Mouse (Mus musculus): ENCODE measurements around the gene Gpi1.
"Not testable (repeated sequence)": the region's sequence is repeated elsewhere in the genome, so short reads cannot be mapped to it uniquely, and the experiment has no call there.

The Gpi1 gene

DNA sequence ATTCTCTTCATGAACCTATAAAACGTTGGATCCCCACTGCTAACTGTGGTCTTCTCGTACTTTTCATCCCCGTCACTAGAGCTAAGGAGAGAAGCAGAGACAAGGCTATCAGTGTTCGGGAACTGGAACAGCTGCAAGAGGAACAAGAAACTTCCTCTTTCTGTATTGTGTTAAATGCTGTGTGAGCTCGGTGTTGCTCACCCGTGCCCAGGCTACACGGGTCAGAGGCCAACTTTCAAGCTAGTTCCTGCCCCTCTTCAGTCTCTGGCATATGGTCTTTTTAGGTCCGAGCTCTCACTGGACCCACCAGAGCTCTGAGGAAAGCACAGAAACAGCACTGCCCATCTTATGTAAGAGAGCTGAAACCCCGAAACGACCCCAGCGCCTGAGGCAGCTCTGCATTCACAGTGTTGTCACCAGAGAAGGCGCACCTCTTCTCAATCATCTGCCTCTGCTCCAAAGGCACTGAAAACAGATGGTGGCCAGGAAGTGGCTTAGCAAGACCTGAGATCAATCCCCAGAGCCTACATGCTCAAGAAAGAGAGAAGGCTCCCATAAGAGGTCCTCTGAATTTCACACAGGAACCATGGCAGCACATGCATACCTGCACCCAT lies 40.7 kb downstream of the Gpi1 start:
- no peak for DNase-seq (ENCODE audit: low read depth, low spot score)

- DNase-seq (ENCODE audit: low read depth, low spot score): no peak
Observed at GRCm38 (mm10) chr7:34183794-34184193, 46.3 kb downstream of the Gpi1 start.

DNA sequence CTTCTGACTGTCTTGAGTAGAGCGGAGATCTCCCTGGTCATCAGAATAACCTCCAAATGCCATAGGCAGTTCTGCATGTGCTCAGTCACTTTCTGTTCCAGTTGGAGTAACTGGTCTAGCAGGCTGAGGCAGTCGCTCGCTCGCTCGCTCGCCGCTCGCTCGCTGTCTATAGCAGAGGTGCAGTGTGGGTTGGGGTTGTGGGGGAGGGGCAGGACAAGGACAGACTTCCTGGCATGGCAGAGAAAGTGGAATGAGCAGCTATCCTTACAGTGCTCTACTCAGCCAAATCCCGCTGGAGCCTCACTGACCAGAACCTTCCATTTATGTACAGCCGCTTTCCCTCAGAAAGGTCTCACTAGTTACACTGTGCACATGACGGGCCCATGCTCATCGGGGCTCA lies 46.8 kb downstream of the Gpi1 start:
- no peak for DNase-seq (ENCODE audit: low read depth, low spot score)

- not testable (repeated sequence) for DNase-seq (ENCODE audit: low read depth, low spot score)
Observed at GRCm38 (mm10) chr7:34176241-34176640, 53.9 kb downstream of the Gpi1 start.

GRCm38 (mm10) chr7:34172251-34172650 lies 57.9 kb downstream of the Gpi1 start:
- DNase-seq (ENCODE audit: low read depth, low spot score): no peak

DNA sequence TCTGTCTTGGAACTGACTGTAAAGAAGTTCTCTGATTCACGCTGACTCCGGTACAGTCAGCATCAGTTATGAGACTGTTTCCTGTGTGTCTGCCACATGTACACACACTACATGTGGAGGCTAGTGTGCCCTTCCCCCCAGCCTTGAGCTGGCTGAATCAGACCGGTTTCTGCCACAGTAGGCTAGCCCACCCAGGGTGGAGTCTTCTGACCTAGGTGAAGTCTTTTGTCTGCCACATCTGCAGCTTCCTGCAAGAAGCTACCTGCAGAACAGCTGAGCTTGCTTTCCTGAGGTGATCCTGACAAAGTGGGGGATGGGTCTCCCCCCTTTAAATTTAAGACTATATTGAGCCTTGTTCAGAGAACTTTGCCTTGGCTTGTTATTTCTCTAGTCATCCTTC lies 60.7 kb downstream of the Gpi1 start, which contains the start of gene Uba2:
Uba2 (minus strand) TSS at position 146 of the 400 bp plus-strand sequence.
- no peak for DNase-seq (ENCODE audit: low read depth, low spot score)

DNA sequence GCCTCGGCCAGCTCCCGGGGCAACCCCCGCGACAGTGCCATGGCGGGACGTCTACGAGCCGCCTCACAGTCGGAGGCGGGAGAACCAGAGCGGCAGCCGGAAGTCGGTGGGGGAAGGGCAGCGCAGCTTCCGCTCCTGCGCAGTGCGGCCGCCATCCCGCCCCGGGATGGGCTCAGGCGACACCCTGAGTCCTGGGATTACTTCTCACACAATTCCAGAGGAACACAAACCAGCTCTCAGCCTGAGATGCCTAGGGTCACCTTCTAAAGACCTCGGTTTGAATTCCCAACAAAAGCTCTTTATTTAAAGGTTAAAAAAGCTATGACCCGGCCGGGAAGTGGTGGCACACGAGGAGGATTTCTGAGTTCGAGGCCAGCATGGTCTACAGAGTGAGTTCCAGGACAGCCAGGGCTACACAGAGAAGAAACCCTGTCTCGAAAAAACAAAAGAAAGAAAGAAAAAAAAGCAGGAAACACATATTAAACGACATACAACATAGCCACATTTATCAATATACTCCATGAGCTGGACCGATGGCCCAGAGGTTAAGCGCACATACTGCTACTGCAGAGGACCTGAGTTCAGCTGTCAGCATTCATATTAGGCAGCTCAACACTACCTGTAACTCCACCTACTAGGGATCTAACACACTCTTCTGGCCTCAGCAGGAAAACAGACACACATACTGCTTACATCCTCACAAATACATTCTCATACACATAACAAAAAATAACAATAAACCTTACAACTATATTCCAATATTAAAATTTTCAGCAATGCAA lies 61.5 kb downstream of the Gpi1 start:
- DNase-seq (ENCODE audit: low read depth, low spot score): peak; percentile 68

GRCm38 (mm10) chr7:34167766-34168469 lies 62.2 kb downstream of the Gpi1 start:
- no peak for DNase-seq (ENCODE audit: low read depth, low spot score)

DNA sequence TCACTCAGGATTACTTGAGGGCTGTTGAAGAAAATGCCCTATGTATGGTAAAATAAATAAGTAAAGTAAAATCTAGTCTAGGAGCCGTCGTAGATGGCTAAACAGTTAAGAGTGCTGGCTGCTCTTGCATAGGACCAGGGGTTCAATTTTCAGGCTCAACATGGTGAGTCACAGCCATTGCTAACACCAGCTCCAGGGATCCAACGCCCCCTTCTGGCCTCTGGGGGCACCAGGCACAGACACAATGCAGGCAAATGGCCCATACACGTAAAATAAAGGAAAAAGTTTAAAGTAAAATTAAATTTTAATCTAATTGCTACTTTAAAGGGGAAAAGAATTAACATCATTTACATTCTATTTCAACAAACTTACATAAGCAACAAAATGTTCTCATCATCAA lies 63.3 kb downstream of the Gpi1 start:
- no peak for DNase-seq (ENCODE audit: low read depth, low spot score)

DNA sequence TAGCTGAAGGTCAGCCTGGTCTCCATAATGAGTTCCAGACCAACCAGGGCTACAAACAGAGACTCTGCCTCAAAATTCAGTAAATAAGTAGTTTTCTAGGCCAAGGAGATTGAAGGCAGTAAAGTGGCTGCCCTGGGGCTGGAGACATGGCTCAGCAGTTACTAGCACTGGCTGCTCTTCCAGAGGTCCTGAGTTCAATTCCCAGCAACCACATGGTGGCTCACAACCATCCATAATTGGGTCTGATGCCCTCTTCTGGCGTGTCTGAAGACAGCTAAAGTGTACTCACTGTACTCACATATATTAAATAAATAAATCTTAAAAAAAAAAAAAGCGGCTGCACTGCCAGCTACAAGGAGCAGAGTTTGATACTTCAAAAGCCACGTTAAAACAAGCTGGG lies 64.1 kb downstream of the Gpi1 start:
- DNase-seq (ENCODE audit: low read depth, low spot score): no peak

DNA sequence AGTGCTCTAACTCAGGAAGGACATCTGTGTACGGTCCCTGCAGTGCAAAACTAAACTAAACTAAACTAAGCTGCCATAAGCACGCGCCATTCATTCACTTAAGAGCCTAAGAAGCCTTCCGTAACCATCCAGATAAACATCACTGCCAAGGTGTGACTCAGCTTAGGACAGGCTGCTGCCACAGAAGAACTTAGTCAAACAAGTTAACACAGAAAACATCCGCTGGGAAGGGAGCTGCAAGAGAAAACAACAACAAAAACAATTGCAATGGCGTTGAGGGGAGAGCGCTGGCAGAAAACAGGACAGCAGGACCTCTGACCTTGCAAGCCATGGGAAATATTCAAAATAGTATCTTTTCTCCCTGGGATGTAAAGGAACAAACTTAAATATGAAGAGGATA lies 65.5 kb downstream of the Gpi1 start:
- no peak for DNase-seq (ENCODE audit: low read depth, low spot score)

- DNase-seq (ENCODE audit: low read depth, low spot score): no peak
Observed at GRCm38 (mm10) chr7:34159167-34159566, 71.0 kb downstream of the Gpi1 start.

DNA sequence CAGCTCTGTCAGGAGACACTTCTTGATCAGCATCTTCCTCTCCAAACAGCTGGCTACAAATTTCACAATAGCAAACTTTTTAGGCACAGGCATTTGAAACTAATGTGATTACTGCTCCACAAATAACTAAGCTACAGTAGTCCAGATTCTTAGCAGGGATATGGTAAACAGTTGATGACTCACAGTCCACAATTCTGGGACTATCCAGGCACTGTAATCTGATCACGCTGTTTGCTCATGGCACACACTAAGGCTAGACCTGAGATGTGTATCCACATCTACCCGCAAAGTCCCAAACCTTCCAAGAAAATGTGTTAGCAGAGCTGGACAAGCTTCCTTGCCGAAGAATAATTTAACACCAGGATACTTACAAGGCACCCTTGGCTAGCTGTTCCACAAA lies 72.1 kb downstream of the Gpi1 start:
- no peak for DNase-seq (ENCODE audit: low read depth, low spot score)
